Mouse (Mus musculus): ENCODE results near the gene Cdc14a. TPM values are rescaled to one million over a fixed set of nuclear protein-coding genes. Genes with fewer than 3 reads are reported as not detected.

Gene Cdc14a
- polyA plus RNA-seq, 1 experiment from 2014 or later, result 11.9 TPM

Other genes starting within 250 kb of the Cdc14a start
- 3.8 and 4.3 TPM in 2 replicates for gene Gpr88, start 170.5 kb downstream of the Cdc14a start, polyA plus RNA-seq (2015; fragmentation: Nextera tagmentation; extraction: Ambion mirVana)
- 113 and 118 TPM in 2 replicates for gene Rtca, start 84.2 kb upstream of the Cdc14a start, polyA plus RNA-seq (2015; fragmentation: Nextera tagmentation; extraction: Ambion mirVana)
- gene Dbt, start 89.0 kb upstream of the Cdc14a start, polyA plus RNA-seq (2015; fragmentation: Nextera tagmentation; extraction: Ambion mirVana), result 12.1 and 14.0 TPM in 2 replicates
- 0.36 and 0.58 TPM in 2 replicates for gene Lrrc39, start 138.9 kb upstream of the Cdc14a start, polyA plus RNA-seq (2015; fragmentation: Nextera tagmentation; extraction: Ambion mirVana)
- 28.4 and 29.7 TPM in 2 replicates for gene Sass6, start 170.9 kb upstream of the Cdc14a start, polyA plus RNA-seq (2015; fragmentation: Nextera tagmentation; extraction: Ambion mirVana)
- gene Trmt13, start 190.6 kb upstream of the Cdc14a start, polyA plus RNA-seq (2015; fragmentation: Nextera tagmentation; extraction: Ambion mirVana), result 30.7 TPM in 2 replicates
- 68.5 and 72.6 TPM in 2 replicates for gene Mfsd14a, start 238.6 kb upstream of the Cdc14a start, polyA plus RNA-seq (2015; fragmentation: Nextera tagmentation; extraction: Ambion mirVana)

All from forebrain, embryonic 13.5 days (tissue).